Mouse (Mus musculus): ENCODE data around the gene Sgsh.

DNA sequence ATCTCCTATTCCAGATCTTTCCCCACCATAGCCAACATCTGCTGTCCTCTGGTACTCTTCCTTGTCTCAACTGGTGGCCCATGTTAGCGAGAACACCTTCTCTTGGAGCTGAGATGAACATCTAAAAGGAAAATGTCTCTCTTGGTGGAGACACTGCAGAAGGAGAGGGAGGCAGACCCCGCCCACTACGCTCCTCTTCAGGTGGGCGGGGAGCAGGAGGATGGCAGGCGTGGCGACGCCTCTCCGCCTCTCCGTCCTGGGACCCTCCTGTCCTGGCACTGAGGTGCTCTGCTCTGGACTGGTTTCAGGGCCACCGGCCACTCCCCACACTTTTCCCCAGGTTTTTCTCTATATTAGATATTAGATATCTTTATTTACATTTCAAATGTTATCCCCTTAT is 44.7 kb downstream of the Sgsh start:
- no peak for TF ChIP-seq EP300 (IDR thresholded peaks at IDR 0.05)
- TF ChIP-seq CTCF (IDR thresholded peaks at IDR 0.05) = no peak

All from lung, postnatal 0 days (tissue).